Mouse (Mus musculus): ENCODE data around the gene Nsun6.

DNA sequence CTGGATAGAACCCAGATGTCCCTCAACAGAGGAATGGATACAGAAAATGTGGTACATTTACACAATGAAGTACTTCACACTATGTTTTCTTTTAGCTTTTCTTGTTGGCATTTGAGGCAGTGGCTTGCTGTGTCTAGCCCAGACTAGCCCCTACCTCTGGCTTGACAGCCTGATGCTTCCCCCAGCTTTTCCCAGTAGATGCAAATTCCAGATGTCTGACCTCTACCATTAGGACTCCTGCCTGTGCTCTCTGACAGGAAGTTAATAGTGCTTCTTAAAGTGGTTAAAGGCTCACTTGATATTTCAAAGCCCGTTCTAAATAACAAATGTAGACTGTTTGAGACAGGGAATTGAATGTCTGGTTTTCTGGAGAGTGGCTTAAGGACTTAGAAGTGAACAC is 8.9 kb upstream of the Nsun6 start:
- TF ChIP-seq GATA1 (IDR thresholded peaks at IDR 0.05; ENCODE audit: borderline replicate concordance, low read length): no peak
- no peak for TF ChIP-seq TAL1 (conservative IDR thresholded peaks at IDR 0.05; ENCODE audit: low read depth, low read length)
- no peak for TF ChIP-seq CTCF (IDR thresholded peaks at IDR 0.05; ENCODE audit: low read depth, low read length)
- no peak for TF ChIP-seq GATA2 (IDR thresholded peaks at IDR 0.05; ENCODE audit: borderline replicate concordance, low read depth, low read length)
